Mouse (Mus musculus) CH12.LX (cell line): ENCODE measurements at regions not wholly inside any gene's neighbourhood (a gene's known extent, or its start where the extent isn't known, plus 50 kb on each side); places are given as distances from the start of the nearest gene placed in this dataset.
A peak's percentile ranks its signal among the peaks of the same experiment; 100 is the strongest.

ENCODE experiments used
- DNase-seq: peaks from one replicate; pipeline ENCODE4 v3.0.0-alpha.2; 2013; ENCODE audit errors: extremely low read depth
- H3K27ac ChIP-seq: 2 replicates; pipeline ENCODE4 v1.5.1; 2012; ENCODE audit warnings: low read depth, mild to moderate bottlenecking, control low read depth, moderate library complexity; ENCODE audit not compliant: insufficient read depth
- H3K27me3 ChIP-seq: replicated peaks from 2 replicates; pipeline ENCODE3; 2012; ENCODE audit warnings: inconsistent platforms
- H3K36me3 ChIP-seq, 2 experiments: replicated peaks in 1 of 2; 2 replicates each; pipeline versions ENCODE3 to v1.6.1; 2012; ENCODE audit warnings: inconsistent platforms in 1 of 2, low read length in 1 of 2, mild to moderate bottlenecking in 1 of 2, mixed read lengths in 1 of 2, moderate library complexity in 1 of 2; ENCODE audit not compliant: control insufficient read depth in 1 of 2, insufficient read depth in 1 of 2
- H3K4me1 ChIP-seq, 2 experiments: 2 replicates each; pipeline ENCODE4 v1.6.1; 2012; ENCODE audit warnings: inconsistent platforms in 1 of 2, moderate library complexity in 1 of 2; ENCODE audit not compliant: insufficient read depth in 2 of 2, control insufficient read depth in 1 of 2
- H3K4me2 ChIP-seq: 2 replicates; pipeline ENCODE4 v1.6.1; 2012; ENCODE audit warnings: low read depth, mild to moderate bottlenecking, control low read depth; ENCODE audit not compliant: poor library complexity, insufficient read depth, severe bottlenecking
- H3K4me3 ChIP-seq, 3 experiments: fragments of 150-350 bp in 1 of 3; sonication (generic) in 1 of 3; replicated peaks in 1 of 3; 2 replicates each; pipeline versions ENCODE3 to v1.5.1; 2011 to 2012; ENCODE audit warnings: low read depth in 2 of 3, low read length in 2 of 3, mild to moderate bottlenecking in 2 of 3, moderate library complexity in 2 of 3, control low read depth in 1 of 3, improper control_type of control experiment in 1 of 3, inconsistent platforms in 1 of 3, mixed read lengths in 1 of 3; ENCODE audit not compliant: poor library complexity in 1 of 3
- H3K79me2 ChIP-seq: replicated peaks from 2 replicates; pipeline ENCODE4 v1.6.1; 2012; ENCODE audit warnings: mild to moderate bottlenecking, moderate library complexity; ENCODE audit not compliant: control insufficient read depth, poor library complexity, insufficient read depth, severe bottlenecking; ENCODE audit errors: extremely low read depth
- H3K9ac ChIP-seq: 2 replicates; pipeline ENCODE4 v1.6.1; 2012; ENCODE audit warnings: low read depth, mild to moderate bottlenecking, control low read depth, moderate library complexity; ENCODE audit not compliant: insufficient read depth
- H3K9me3 ChIP-seq: replicated peaks from 2 replicates; pipeline ENCODE3; 2012; ENCODE audit warnings: low read length, inconsistent platforms, mixed read lengths
- BHLHE40 ChIP-seq: IDR thresholded peaks from 2 replicates; pipeline ENCODE4 v1.6.1; 2011; ENCODE audit warnings: mild to moderate bottlenecking, low read depth, low read length, improper control_type of control experiment
- CHD2 ChIP-seq: IDR thresholded peaks from 2 replicates; pipeline ENCODE4 v1.6.1; 2011; ENCODE audit warnings: low read length, improper control_type of control experiment
- CTCF ChIP-seq, 2 experiments: IDR thresholded peaks in 1 of 2; conservative IDR thresholded peaks in 1 of 2; 2 replicates each; pipeline ENCODE4 v1.5.1; 2011 to 2012; ENCODE audit warnings: low read depth in 2 of 2, low read length in 2 of 2, improper control_type of control experiment in 1 of 2, inconsistent platforms in 1 of 2, mild to moderate bottlenecking in 1 of 2, moderate library complexity in 1 of 2
- ELF1 ChIP-seq: IDR thresholded peaks from 2 replicates; pipeline ENCODE4 v1.6.1; 2014; ENCODE audit warnings: low read depth, mild to moderate bottlenecking, inconsistent platforms, low read length, improper control_type of control experiment
- ETS1 ChIP-seq: conservative IDR thresholded peaks from 2 replicates; pipeline ENCODE4 v1.6.1; 2012; ENCODE audit warnings: low read depth, mild to moderate bottlenecking, inconsistent platforms, low read length, improper control_type of control experiment, moderate library complexity
- IRF4 ChIP-seq: IDR thresholded peaks from 2 replicates; pipeline ENCODE4 v1.6.1; 2014; ENCODE audit warnings: low read depth, mild to moderate bottlenecking, inconsistent platforms, low read length, improper control_type of control experiment
- MAFK ChIP-seq: IDR thresholded peaks from 2 replicates; pipeline ENCODE4 v1.6.1; 2011; ENCODE audit warnings: low read length, improper control_type of control experiment; ENCODE audit not compliant: insufficient replicate concordance
- MAX ChIP-seq: IDR thresholded peaks from 2 replicates; pipeline ENCODE4 v1.6.1; 2011; ENCODE audit warnings: low read length, improper control_type of control experiment
- MAZ ChIP-seq: IDR thresholded peaks from 2 replicates; pipeline ENCODE4 v1.6.1; 2012; ENCODE audit warnings: low read depth, mild to moderate bottlenecking, inconsistent platforms, low read length, improper control_type of control experiment, moderate library complexity
- MEF2A ChIP-seq: IDR thresholded peaks from 2 replicates; pipeline ENCODE4 v1.6.1; 2014; ENCODE audit warnings: low read depth, mild to moderate bottlenecking, inconsistent platforms, low read length, improper control_type of control experiment, borderline replicate concordance
- MYC ChIP-seq: IDR thresholded peaks from 2 replicates; pipeline ENCODE4 v1.6.1; 2011; ENCODE audit warnings: low read depth, mild to moderate bottlenecking, improper control_type of control experiment, low read length
- NRF1 ChIP-seq: IDR thresholded peaks from 2 replicates; pipeline ENCODE4 v1.6.1; 2014; ENCODE audit warnings: low read depth, mild to moderate bottlenecking, inconsistent platforms, low read length, improper control_type of control experiment, moderate library complexity
- PAX5 ChIP-seq: IDR thresholded peaks from 2 replicates; pipeline ENCODE4 v1.6.1; 2012; ENCODE audit warnings: low read length, inconsistent platforms, mixed read lengths
- POLR2AphosphoS2 ChIP-seq: IDR thresholded peaks from 2 replicates; pipeline ENCODE4 v1.6.1; 2011; ENCODE audit warnings: low read depth, low read length, improper control_type of control experiment
- RAD21 ChIP-seq: IDR thresholded peaks from 2 replicates; pipeline ENCODE4 v1.6.1; 2011; ENCODE audit warnings: low read depth, mild to moderate bottlenecking, low read length, improper control_type of control experiment, moderate library complexity
- SMC3 ChIP-seq: IDR thresholded peaks from 2 replicates; pipeline ENCODE4 v1.6.1; 2011; ENCODE audit warnings: low read depth, low read length, improper control_type of control experiment
- TBP ChIP-seq: conservative IDR thresholded peaks from 2 replicates; pipeline ENCODE4 v1.6.1; 2011; ENCODE audit warnings: low read depth, low read length, improper control_type of control experiment
- TCF12 ChIP-seq: IDR thresholded peaks from 2 replicates; pipeline ENCODE4 v1.6.1; 2014; ENCODE audit warnings: low read depth, mild to moderate bottlenecking, inconsistent platforms, low read length, improper control_type of control experiment
- UBTF ChIP-seq: IDR thresholded peaks from 2 replicates; pipeline ENCODE4 v1.6.1; 2012; ENCODE audit warnings: low read depth, mild to moderate bottlenecking, inconsistent platforms, low read length, improper control_type of control experiment, moderate library complexity
- USF2 ChIP-seq: conservative IDR thresholded peaks from 2 replicates; pipeline ENCODE4 v1.6.1; 2011; ENCODE audit warnings: low read depth, low read length, improper control_type of control experiment
- ZKSCAN1 ChIP-seq: IDR thresholded peaks from 2 replicates; pipeline ENCODE4 v1.6.1; 2012; ENCODE audit warnings: low read depth, inconsistent platforms, low read length, improper control_type of control experiment, borderline replicate concordance
- ZMIZ1 ChIP-seq: IDR thresholded peaks from 2 replicates; pipeline ENCODE4 v1.6.1; 2012; ENCODE audit warnings: low read depth, mild to moderate bottlenecking, inconsistent platforms, low read length, improper control_type of control experiment
- ZNF384 ChIP-seq: IDR thresholded peaks from 2 replicates; pipeline ENCODE4 v1.6.1; 2012; ENCODE audit warnings: low read depth, low read length, improper control_type of control experiment, inconsistent platforms
- dilution Hi-C: fragments of 300-500 bp; cut with MboI; formaldehyde crosslinking; loops from 2 replicates; pipeline ENCODE4 v1.14.3; 2020; ENCODE audit warnings: low sequenced_read_pairs; ENCODE audit not compliant: extremely low pct_unique_long_range_greater_than_20kb, extremely low pct_ligation_motif_present
- in situ Hi-C: fragments of 300-500 bp; cut with MboI; formaldehyde crosslinking; loops from 3 replicates; pipeline ENCODE4 v1.14.3; 2019; ENCODE audit warnings: low sequenced_read_pairs, low pct_ligation_motif_present, low pct_unique_long_range_greater_than_20kb, mixed read lengths

DNA sequence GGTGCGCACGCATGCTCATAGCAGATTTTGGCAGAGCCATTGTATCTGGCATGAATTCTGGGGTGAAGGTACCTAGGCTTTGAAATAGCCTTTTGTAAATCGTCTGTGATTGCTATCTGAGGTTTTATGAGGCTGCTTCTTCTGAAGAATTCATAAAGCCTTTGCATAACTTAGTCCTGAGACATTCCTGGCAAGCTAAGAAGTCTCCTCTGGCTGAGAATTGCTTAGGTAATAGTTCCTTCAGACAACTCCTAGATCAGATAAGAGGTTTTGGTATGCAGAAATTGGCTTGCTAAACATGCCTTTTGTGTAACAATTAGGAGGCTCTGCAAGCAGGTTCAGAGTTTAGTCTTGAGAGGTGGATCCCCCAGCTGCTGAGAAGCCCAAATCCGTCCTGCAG is 82.7 kb downstream of the Pmp22 start:
- no peaks in the 10 kb centered on the region for H3K36me3 ChIP-seq
- TF ChIP-seq UBTF (no peak), POLR2AphosphoS2 (no peak), MAZ (no peak), SMC3 (no peak), MAFK (no peak), CTCF (conservative IDR thresholded peaks at IDR 0.05 in 1 of 2, IDR thresholded peaks at IDR 0.05 in 1 of 2; ENCODE audit: low read depth in 2 of 2, low read length in 2 of 2) (no peak), ZNF384 (no peak), IRF4 (no peak), ZMIZ1 (no peak), MAX (no peak), PAX5 (no peak), RAD21 (no peak), TBP (no peak), USF2 (no peak), TCF12 (no peak), NRF1 (no peak), CHD2 (no peak), ELF1 (no peak)
- H3K9ac ChIP-seq = no peak overlapping the region
- H3K27me3 ChIP-seq = no peaks in the 10 kb centered on the region
- dilution Hi-C loops = no loop called here
- DNase-seq = no peak
- in situ Hi-C loops = no loop called here
- H3K79me2 ChIP-seq = no peaks in the 10 kb centered on the region
- no peaks in the 10 kb centered on the region for H3K4me1 ChIP-seq
- peaks cover 3% of the 10 kb centered on the region for H3K9me3 ChIP-seq
- H3K4me2 ChIP-seq = no peak overlapping the region
- H3K4me3 ChIP-seq = no peak overlapping the region
- no peak overlapping the region for H3K27ac ChIP-seq

- Histone ChIP-seq H3K79me2 (no peaks in the 10 kb centered on the region), H3K9me3 (peaks cover 3% of the 10 kb centered on the region), H3K4me1 (no peaks in the 10 kb centered on the region), H3K36me3 (no peaks in the 10 kb centered on the region), H3K4me3 (no peak overlapping the region), H3K27ac (no peak overlapping the region), H3K4me2 (no peak overlapping the region), H3K27me3 (no peaks in the 10 kb centered on the region), H3K9ac (no peak overlapping the region)
- DNase-seq = peak; percentile 61
- in situ Hi-C loops (no loop called here), dilution Hi-C loops (no loop called here)
- TF ChIP-seq ZKSCAN1 = no peak
- no peak for TF ChIP-seq ETS1
- no peak for TF ChIP-seq CHD2
- peak; percentile 86 to 98 for TF ChIP-seq CTCF (conservative IDR thresholded peaks at IDR 0.05 in 1 of 2, IDR thresholded peaks at IDR 0.05 in 1 of 2; ENCODE audit: low read depth in 2 of 2, low read length in 2 of 2)
- TF ChIP-seq SMC3 = peak; percentile 64
- TF ChIP-seq RAD21 = peak; percentile 67
- TF ChIP-seq MYC = no peak
- no peak for TF ChIP-seq MEF2A
- no peak for TF ChIP-seq BHLHE40
These were observed 84.3 kb downstream of the Pmp22 start for GRCm38 (mm10) chr11:63213043-63213442.
